Mouse (Mus musculus) heart, postnatal 4 days (tissue): ENCODE data around the gene Ier5l. TPM values are rescaled to one million over a fixed set of nuclear protein-coding genes. Genes with fewer than 3 reads are reported as not detected.

ENCODE experiments used
- DNase-seq: peaks from one replicate; pipeline ENCODE4 v3.0.0; 2021
- total RNA-seq, 2 experiments: library from RNA; stranded (reverse); gene quantifications; 2 replicates each; pipeline ENCODE4 v1.2.3; 2021

Ier5l gene
- total RNA-seq, 2 experiments from 2014 or later, result 10.7 to 12.1 TPM

DNA sequence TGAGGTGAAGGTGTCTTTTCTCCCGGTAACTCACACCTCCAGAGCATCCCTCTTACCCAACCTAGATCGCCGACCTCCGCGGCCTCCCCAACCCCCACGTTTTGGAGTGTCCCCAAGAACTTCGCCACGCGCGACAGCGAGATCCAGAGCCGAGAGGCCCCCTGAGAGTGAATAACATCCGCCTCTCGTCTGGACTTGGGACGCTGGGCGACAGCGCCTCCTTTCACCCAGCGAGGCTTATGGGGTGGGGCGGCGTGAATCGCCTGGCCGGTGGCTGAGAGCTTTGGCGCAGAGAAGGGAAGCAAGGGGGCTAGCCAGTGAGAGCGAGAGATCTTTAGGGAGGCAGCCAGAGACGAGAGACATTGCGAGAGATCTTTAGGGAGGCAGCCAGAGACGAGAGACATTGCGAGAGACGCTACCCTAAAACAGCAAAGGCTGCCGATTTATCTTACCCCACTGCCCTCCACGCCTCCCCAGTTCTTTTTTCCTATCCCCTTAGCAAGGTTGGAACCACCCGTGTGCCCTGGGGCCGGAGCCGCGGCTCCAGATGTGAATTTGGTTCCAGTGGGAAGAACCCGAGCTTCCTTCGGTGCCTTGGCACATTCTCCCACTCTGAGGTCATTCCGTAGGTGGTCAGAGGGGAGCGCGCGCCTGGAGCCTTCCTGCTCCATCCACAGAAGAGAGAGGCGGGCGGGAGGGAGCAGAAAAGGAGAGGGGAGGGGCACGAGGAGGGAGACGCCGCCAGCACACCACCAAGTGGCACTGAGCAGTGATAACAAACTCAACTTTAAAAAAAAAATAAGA, 3.7 kb downstream of the Ier5l start:
- DNase-seq, result peak; percentile 83

GRCm38 (mm10) chr2:30469796-30470142, 4.2 kb downstream of the Ier5l start:
- peak; percentile 87 for DNase-seq

- no peak for DNase-seq
These were observed 5.0 kb downstream of the Ier5l start for GRCm38 (mm10) chr2:30469009-30469408.

- no peak for DNase-seq
These were observed 7.2 kb downstream of the Ier5l start for GRCm38 (mm10) chr2:30466787-30467186.

- no peak for DNase-seq
These were observed 9.6 kb downstream of the Ier5l start for GRCm38 (mm10) chr2:30464411-30464810.

DNA sequence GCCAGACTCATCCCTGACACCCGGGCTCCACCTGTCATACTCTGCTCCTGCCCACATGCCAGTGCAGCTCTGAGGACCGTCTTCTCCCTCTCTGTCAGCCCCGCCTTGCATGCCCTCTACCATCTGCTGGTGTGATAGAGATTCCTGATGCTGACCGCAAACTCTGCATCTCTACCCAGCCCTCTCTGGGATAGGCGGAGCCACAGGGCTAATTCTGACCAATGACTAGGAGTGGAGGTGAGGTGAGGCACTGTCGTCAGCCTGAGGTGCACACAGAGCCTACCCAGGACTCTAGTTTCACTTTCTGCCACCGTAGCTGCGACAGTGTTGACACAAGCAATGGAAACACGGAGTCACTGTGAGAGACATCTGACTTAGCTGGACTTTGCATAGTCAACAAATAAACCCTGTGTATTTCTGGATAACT, 10.1 kb downstream of the Ier5l start:
- DNase-seq, result peak; percentile 79

GRCm38 (mm10) chr2:30463341-30463761, 10.7 kb downstream of the Ier5l start:
- DNase-seq, result no peak

DNA sequence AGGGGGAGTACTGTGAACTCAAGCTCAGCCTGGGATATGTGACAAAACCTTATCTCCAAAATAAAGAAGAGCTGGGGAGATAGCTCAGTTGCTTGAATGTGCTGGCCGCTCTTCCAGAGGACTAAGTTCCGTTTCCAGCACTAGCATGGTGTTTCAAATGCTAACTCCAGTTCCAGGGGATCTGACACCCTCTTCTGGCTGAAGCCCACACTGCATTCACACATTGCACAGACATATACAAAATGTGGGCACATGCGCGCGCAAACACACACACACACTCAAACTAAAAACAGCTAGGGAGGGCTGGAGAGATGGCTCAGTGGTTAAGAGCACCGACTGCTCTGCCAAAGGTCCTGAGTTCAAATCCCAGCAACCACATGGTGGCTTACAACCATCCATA, 14.8 kb downstream of the Ier5l start:
- no peak for DNase-seq

DNA sequence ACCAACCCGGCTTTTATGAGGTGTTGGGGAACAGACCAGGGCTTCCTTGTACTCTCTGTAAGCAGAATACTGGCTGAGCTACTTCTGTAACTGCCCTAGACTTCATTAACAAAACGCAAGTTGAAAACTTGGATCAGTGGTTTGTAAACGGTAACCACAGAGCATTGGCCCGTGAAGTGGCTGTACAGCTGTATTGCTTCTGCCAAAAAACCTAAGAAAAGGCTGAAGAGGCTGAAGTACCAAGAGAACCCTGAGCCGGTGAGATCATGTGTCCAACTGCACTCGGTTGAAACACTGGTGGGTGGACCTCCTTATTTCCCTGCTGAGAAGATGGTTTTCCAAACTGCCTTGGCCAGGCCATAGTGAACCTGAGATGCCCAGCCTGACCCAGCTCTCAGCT, 15.7 kb downstream of the Ier5l start:
- no peak for DNase-seq

DNA sequence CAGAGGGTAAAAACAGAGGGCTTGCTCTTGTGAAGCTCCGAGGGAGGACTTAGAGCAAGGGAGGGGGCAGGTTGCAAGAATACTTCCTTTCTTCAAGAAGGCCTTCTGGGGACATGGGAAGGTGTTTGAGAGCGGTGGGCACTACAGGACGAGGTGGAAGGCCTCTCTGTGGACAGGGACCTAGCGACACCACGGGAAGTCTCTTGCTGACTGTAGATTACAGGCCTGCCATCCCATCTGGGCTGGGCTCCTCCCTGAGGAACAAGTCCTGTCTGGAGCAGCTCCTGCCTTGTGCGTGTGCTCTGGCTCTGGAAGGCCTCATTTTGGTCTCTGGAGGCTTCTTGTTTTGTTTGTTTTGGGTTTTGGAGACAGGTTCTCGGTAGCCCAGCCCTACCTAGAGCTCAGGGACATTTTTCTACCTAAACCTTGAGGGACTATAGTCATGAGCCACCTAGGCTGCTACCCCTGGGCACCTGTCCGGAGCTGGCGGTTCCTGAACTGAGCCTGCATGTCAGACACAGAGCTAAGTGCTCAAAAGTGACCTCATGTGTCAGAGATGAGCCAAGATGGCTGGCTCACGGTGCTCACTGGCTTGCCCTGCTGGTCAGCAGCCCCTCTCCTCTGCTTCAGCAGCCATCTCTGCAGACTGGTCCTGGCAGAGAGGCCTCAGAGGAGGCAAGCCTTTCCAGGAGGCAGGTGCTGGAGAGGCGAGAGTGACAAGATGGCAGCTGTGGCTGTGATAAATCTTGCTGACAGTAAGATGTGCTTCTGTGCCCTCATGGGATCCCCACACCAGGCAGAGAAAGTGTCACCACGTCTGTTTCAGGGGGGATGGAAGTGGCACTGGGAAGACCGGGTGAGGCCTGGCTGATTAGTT, 17.7 kb downstream of the Ier5l start:
- no peak for DNase-seq

GRCm38 (mm10) chr2:30454587-30454986, 19.4 kb downstream of the Ier5l start:
- DNase-seq, result no peak

DNA sequence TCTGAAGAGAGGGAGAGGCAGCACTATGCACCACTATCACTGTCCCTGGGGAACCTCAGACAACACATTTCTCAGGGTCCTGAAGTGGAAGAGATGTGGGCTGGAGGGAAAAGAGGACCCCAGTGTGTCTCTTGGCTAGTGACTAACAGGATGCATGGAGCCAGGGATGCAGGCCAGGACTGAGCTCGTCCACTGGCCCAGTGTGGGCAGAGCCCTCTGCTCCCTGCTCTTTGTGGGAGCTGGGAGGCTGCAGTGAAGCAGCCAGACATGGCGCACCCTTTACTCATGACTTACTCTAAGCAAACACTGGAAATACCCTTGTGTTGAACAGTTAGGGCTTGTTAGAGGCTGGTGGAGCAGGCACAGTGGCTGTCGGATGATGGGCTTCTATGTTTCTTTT, 20.4 kb downstream of the Ier5l start:
- DNase-seq, result no peak

GRCm38 (mm10) chr2:30451525-30451924, 22.5 kb downstream of the Ier5l start:
- DNase-seq, result no peak

GRCm38 (mm10) chr2:30450530-30450929, 23.5 kb downstream of the Ier5l start:
- DNase-seq, result no peak

GRCm38 (mm10) chr2:30448371-30448770, 25.6 kb downstream of the Ier5l start:
- DNase-seq, result no peak

DNA sequence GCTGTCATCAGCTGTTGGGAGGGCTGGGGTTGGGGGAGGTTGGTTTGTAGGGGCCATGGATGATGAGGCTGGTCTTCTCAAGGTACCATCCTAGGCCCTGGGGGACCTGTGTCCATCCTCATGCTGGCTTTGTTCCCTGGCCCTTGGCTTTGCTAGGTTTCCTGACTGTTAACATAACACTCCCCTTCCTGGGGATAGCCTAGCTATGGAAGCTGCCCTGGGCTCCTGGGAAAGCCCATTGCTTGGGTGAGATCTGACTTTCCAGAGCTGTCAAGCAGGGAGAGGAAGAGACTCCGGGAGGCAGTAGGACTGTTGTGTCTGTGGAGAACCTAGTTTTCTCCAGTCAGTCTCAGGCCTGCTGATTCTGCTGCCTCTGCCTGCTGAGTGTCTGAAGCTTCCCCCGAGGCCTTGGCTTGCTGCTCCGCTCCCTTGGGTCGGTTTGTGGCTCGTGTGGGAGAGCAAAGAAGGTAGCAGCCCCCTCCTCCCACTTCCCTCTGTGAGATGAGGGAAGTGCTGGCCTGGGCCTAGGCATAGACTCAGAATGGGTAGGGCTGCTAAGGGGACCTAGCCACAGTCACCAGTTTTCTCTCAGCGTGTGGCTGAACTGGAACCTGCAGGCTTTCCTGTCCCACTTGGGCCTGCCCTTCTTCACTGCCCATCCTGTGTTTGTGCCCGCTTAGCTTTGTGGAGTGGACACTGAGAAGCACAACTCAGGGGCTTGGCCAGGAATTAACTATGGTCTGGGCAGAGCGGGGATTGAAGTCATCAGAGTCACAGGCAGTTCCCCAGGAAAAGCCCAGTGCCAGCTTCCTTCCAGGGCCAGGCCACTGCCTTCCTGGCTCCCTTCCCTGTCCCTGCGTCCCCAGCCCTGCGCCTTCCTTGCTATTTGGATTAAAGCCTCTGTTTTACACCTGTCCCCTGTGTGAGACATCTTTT, 26.9 kb downstream of the Ier5l start:
- no peak for DNase-seq

DNA sequence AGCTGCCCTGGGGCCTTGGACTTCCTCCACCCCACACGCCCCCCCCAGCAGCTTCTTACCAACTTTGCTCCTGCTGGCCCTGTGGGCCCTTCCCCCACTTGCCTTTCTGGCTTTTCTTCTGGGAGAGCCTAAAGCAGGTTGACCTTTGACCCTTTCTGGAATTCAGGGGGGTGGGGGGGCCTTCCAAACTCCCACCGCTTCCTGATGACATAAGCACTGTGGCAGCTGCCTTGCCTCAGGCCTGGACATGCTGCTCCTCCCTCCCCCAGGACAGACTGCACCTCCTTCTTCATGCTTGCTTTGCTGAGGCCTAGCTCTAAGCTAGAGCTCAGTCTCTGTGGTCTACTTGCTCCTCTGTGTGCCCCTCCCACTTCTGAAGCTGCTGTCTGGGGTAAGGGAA, 28.7 kb downstream of the Ier5l start:
- DNase-seq, result peak; percentile 58

DNA sequence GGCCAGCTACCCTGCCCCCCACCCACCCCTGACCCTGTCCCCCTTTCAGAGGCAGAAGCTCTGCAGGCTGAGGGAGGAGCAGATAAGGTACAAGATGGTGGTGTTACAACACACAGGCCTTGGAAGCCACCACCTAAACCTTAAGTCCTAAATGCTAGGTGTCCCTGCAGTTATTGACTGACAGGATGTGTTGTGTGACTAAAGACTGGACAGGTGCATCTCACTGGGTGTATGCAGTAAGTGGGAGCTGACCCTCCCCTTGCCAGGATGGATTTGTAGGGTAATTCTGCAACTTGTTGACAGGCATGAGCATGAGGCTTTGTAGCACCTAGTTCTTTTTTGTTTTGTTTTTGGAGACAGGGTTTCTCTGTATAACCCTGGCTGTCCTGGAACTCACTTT, 29.6 kb downstream of the Ier5l start:
- no peak for DNase-seq

DNA sequence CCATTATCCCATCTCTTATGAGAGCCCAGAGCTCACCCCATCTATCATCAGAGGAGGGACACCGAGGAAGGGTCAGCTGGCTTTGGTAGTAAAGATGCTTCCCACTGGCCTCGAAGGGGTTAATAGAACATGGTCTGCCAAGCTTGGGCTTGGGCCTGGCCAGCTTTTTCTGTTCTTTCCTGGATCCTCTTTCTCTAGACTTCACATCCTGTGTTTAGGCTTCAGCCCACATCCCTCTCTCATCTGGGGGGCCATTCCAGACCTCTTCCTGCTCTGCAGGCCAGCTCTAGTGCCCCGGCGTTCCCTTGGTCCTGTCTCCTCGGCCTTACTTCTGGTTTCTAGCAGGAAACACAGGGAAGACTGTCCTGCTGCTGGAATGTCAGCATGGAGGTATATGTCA, 30.0 kb downstream of the Ier5l start:
- no peak for DNase-seq

- no peak for DNase-seq
These were observed 30.7 kb downstream of the Ier5l start for GRCm38 (mm10) chr2:30443281-30443680.

GRCm38 (mm10) chr2:30442498-30442890, 31.5 kb downstream of the Ier5l start:
- no peak for DNase-seq
